Mouse (Mus musculus) kidney, adult 9 months (tissue): ENCODE data around the gene Ifitm6.
"Not testable (repeated sequence)": the region's sequence is repeated elsewhere in the genome, so short reads cannot be mapped to it uniquely, and the experiment has no call there.

ENCODE experiments used
- DNase-seq: peaks from one replicate; pipeline ENCODE4 v3.0.0; 2022

Ifitm6 gene

GRCm38 (mm10) chr7:140968710-140969109, 49.0 kb downstream of the Ifitm6 start:
- not testable (repeated sequence) for DNase-seq

GRCm38 (mm10) chr7:140967862-140968591, 49.7 kb downstream of the Ifitm6 start:
- no peak for DNase-seq

- DNase-seq = no peak
Measured at GRCm38 (mm10) chr7:140966921-140967320, 50.8 kb downstream of the Ifitm6 start, which contains the start of gene Ifitm1. Ifitm1 (plus strand) TSS chr7:140967221.
